Mouse (Mus musculus): ENCODE results near the gene Rflna. TPM values are rescaled to one million over a fixed set of nuclear protein-coding genes. Genes with fewer than 3 reads are reported as not detected.

The Rflna gene
- polyA plus RNA-seq, 1 experiment: not detected

- Histone ChIP-seq H3K9me3 (no peaks in the 10 kb centered on the region), H3K4me3 (replicated peaks) (no peak overlapping the region), H3K36me3 (replicated peaks; ENCODE audit: low read length) (peaks cover 92% of the 10 kb centered on the region), H3K4me1 (no peaks in the 10 kb centered on the region), H3K27me3 (replicated peaks) (peaks cover 8% of the 10 kb centered on the region)
- no peak for TF ChIP-seq FLI1 (IDR thresholded peaks at IDR 0.05; ENCODE audit: low read length)
- no peak for TF ChIP-seq GATA1 (IDR thresholded peaks at IDR 0.05; ENCODE audit: borderline replicate concordance, low read length)
Measured at GRCm38 (mm10) chr5:125017332-125017731, 14.3 kb downstream of the Rflna start.

- H3K36me3 ChIP-seq (replicated peaks; ENCODE audit: low read length): peaks cover 96% of the 10 kb centered on the region
- H3K27me3 ChIP-seq (replicated peaks): no peaks in the 10 kb centered on the region
- H3K4me1 ChIP-seq: no peaks in the 10 kb centered on the region
- no peaks in the 10 kb centered on the region for H3K9me3 ChIP-seq
- no peak for TF ChIP-seq GATA1 (IDR thresholded peaks at IDR 0.05; ENCODE audit: borderline replicate concordance, low read length)
- TF ChIP-seq FLI1 (IDR thresholded peaks at IDR 0.05; ENCODE audit: low read length): no peak
- H3K4me3 ChIP-seq (replicated peaks): no peak overlapping the region
Measured at GRCm38 (mm10) chr5:125019099-125019498, 16.1 kb downstream of the Rflna start.

- TF ChIP-seq FLI1 (IDR thresholded peaks at IDR 0.05; ENCODE audit: low read length): no peak
- TF ChIP-seq GATA1 (IDR thresholded peaks at IDR 0.05; ENCODE audit: borderline replicate concordance, low read length): no peak
- H3K9me3 ChIP-seq: no peaks in the 10 kb centered on the region
- H3K36me3 ChIP-seq (replicated peaks; ENCODE audit: low read length): peaks cover 97% of the 10 kb centered on the region
- no peaks in the 10 kb centered on the region for H3K4me1 ChIP-seq
- no peak overlapping the region for H3K4me3 ChIP-seq (replicated peaks)
- no peaks in the 10 kb centered on the region for H3K27me3 ChIP-seq (replicated peaks)
Measured at GRCm38 (mm10) chr5:125021298-125021697, 18.3 kb downstream of the Rflna start.

- TF ChIP-seq GATA1 (IDR thresholded peaks at IDR 0.05; ENCODE audit: borderline replicate concordance, low read length) (no peak), FLI1 (IDR thresholded peaks at IDR 0.05; ENCODE audit: low read length) (no peak)
- Histone ChIP-seq H3K4me1 (no peaks in the 10 kb centered on the region), H3K4me3 (replicated peaks) (no peak overlapping the region), H3K9me3 (no peaks in the 10 kb centered on the region), H3K36me3 (replicated peaks; ENCODE audit: low read length) (peaks cover 97% of the 10 kb centered on the region), H3K27me3 (replicated peaks) (no peaks in the 10 kb centered on the region)
Measured at GRCm38 (mm10) chr5:125024002-125024401, 21.0 kb downstream of the Rflna start.

- no peaks in the 10 kb centered on the region for H3K9me3 ChIP-seq
- H3K4me1 ChIP-seq: peaks cover 12% of the 10 kb centered on the region
- no peak for TF ChIP-seq GATA1 (IDR thresholded peaks at IDR 0.05; ENCODE audit: borderline replicate concordance, low read length)
- no peak for TF ChIP-seq FLI1 (IDR thresholded peaks at IDR 0.05; ENCODE audit: low read length)
Measured at GRCm38 (mm10) chr5:125028371-125028770, 25.4 kb downstream of the Rflna start.

GRCm38 (mm10) chr5:125028911-125029310 is 25.9 kb downstream of the Rflna start:
- Histone ChIP-seq H3K4me1 (peaks cover 18% of the 10 kb centered on the region), H3K4me3 (replicated peaks) (no peak overlapping the region), H3K36me3 (replicated peaks; ENCODE audit: low read length) (peaks cover 100% of the 10 kb centered on the region), H3K9me3 (no peaks in the 10 kb centered on the region), H3K27me3 (replicated peaks) (peaks cover 2% of the 10 kb centered on the region)
- no peak for TF ChIP-seq GATA1 (IDR thresholded peaks at IDR 0.05; ENCODE audit: borderline replicate concordance, low read length)
- no peak for TF ChIP-seq FLI1 (IDR thresholded peaks at IDR 0.05; ENCODE audit: low read length)

More at GRCm38 (mm10) chr5:125028371-125028770, 25.4 kb downstream of the Rflna start:
- H3K27me3 ChIP-seq (replicated peaks): no peaks in the 10 kb centered on the region
- H3K4me3 ChIP-seq (replicated peaks): no peak overlapping the region
- peaks cover 100% of the 10 kb centered on the region for H3K36me3 ChIP-seq (replicated peaks; ENCODE audit: low read length)

GRCm38 (mm10) chr5:125036483-125036882 is 33.5 kb downstream of the Rflna start:
- TF ChIP-seq GATA1 (IDR thresholded peaks at IDR 0.05; ENCODE audit: borderline replicate concordance, low read length) (no peak), FLI1 (IDR thresholded peaks at IDR 0.05; ENCODE audit: low read length) (no peak)
- H3K9me3 ChIP-seq: no peaks in the 10 kb centered on the region
- H3K36me3 ChIP-seq (replicated peaks; ENCODE audit: low read length): peaks cover 100% of the 10 kb centered on the region
- no peak overlapping the region for H3K4me3 ChIP-seq (replicated peaks)
- peaks cover 4% of the 10 kb centered on the region for H3K27me3 ChIP-seq (replicated peaks)
- H3K4me1 ChIP-seq: peaks cover 27% of the 10 kb centered on the region

- no peak for TF ChIP-seq GATA1 (IDR thresholded peaks at IDR 0.05; ENCODE audit: borderline replicate concordance, low read length)
- TF ChIP-seq FLI1 (IDR thresholded peaks at IDR 0.05; ENCODE audit: low read length): no peak
- peaks cover 12% of the 10 kb centered on the region; the same call in 1 of the 2 replicates for H3K4me1 ChIP-seq
- peaks cover 100% of the 10 kb centered on the region for H3K36me3 ChIP-seq (replicated peaks; ENCODE audit: low read length)
- peaks cover 2% of the 10 kb centered on the region for H3K27me3 ChIP-seq (replicated peaks)
- H3K4me3 ChIP-seq (replicated peaks): no peak overlapping the region
- no peaks in the 10 kb centered on the region for H3K9me3 ChIP-seq
Measured at GRCm38 (mm10) chr5:125039377-125040027, 36.5 kb downstream of the Rflna start.

- Histone ChIP-seq H3K4me3 (replicated peaks) (no peak overlapping the region), H3K27me3 (replicated peaks) (peaks cover 2% of the 10 kb centered on the region), H3K36me3 (replicated peaks; ENCODE audit: low read length) (peaks cover 100% of the 10 kb centered on the region), H3K9me3 (no peaks in the 10 kb centered on the region), H3K4me1 (peaks cover 12% of the 10 kb centered on the region; the same call in 1 of the 2 replicates)
- TF ChIP-seq GATA1 (IDR thresholded peaks at IDR 0.05; ENCODE audit: borderline replicate concordance, low read length) (no peak), FLI1 (IDR thresholded peaks at IDR 0.05; ENCODE audit: low read length) (no peak)
Measured at GRCm38 (mm10) chr5:125040128-125040584, 37.1 kb downstream of the Rflna start.

- no peak overlapping the region for H3K4me3 ChIP-seq (replicated peaks)
- H3K4me1 ChIP-seq: peaks cover 12% of the 10 kb centered on the region; the same call in 1 of the 2 replicates
- H3K9me3 ChIP-seq: no peaks in the 10 kb centered on the region
- H3K27me3 ChIP-seq (replicated peaks): peaks cover 2% of the 10 kb centered on the region
- TF ChIP-seq GATA1 (IDR thresholded peaks at IDR 0.05; ENCODE audit: borderline replicate concordance, low read length) (no peak), FLI1 (IDR thresholded peaks at IDR 0.05; ENCODE audit: low read length) (no peak)
- peaks cover 99% of the 10 kb centered on the region for H3K36me3 ChIP-seq (replicated peaks; ENCODE audit: low read length)
Measured at GRCm38 (mm10) chr5:125041578-125041977, 38.6 kb downstream of the Rflna start.

All from megakaryocyte, embryonic 14.5 days (primary cell).